Mouse (Mus musculus) olfactory bulb, adult 2 months (tissue): ENCODE measurements around the gene Spaca9.

Experiments
- CTCF ChIP-seq: fragments of 200-500 bp; IDR thresholded peaks from 2 replicates; pipeline ENCODE4 v1.5.1; 2012; ENCODE audit warnings: low read depth, mild to moderate bottlenecking, low read length, moderate library complexity; ENCODE audit not compliant: insufficient read depth
- POLR2A ChIP-seq: fragments of 200-500 bp; IDR thresholded peaks from 2 replicates; pipeline ENCODE4 v1.6.1; 2012; ENCODE audit warnings: mild to moderate bottlenecking, low read depth, low read length, moderate library complexity; ENCODE audit not compliant: insufficient read depth

DNA sequence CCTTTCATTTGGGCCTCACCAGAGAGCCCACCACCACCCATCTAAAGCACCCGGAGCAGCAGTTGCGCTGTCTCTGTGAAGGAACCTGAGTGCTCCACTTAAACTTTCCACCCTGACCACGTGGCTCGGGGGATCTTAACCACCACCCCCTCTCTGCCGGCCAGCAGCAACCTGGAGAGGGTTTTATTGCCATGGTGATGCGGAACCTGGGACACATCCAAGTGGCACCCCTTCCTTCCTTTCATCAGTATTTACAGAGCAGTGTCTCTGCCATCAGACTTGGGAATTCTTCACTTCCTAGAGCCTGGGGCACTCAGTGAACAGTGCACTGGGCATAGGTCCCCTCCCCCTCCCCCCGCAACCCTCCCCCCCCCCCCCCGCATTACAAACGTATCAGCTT lies 24.4 kb upstream of the Spaca9 start:
- TF ChIP-seq CTCF (no peak), POLR2A (no peak)
